Mouse (Mus musculus) forebrain, embryonic 11.5 days (tissue): ENCODE results near the gene Slx1b. TPM values are rescaled to one million over a fixed set of nuclear protein-coding genes. Genes with fewer than 3 reads are reported as not detected.

ENCODE experiments used
- ATAC-seq: fragments of 200-750 bp; cut with Nextera tagmentation; replicated peaks from 2 replicates; pipeline ENCODE4 v1.8.0; 2017; ENCODE audit warnings: moderate TSS enrichment; ENCODE audit not compliant: low FRiP score
- DNase-seq: peaks from one replicate; pipeline ENCODE4 v3.0.0-alpha.2; 2017; ENCODE audit warnings: low spot score
- H3K27ac ChIP-seq: fragments of 300-500 bp; sonication (generic); 2 replicates; pipeline ENCODE4 v1.5.1; 2014; ENCODE audit warnings: low read depth, low read length
- H3K27me3 ChIP-seq: fragments of 300-500 bp; sonication (generic); 2 replicates; pipeline ENCODE4 v1.6.1; 2014; ENCODE audit warnings: mild to moderate bottlenecking, low read length, mixed read lengths; ENCODE audit not compliant: control insufficient read depth, insufficient read depth
- H3K36me3 ChIP-seq: fragments of 300-500 bp; sonication (generic); 2 replicates; pipeline ENCODE4 v1.6.1; 2014; ENCODE audit warnings: mild to moderate bottlenecking, low read length, moderate library complexity, mixed read lengths; ENCODE audit not compliant: control insufficient read depth, insufficient read depth
- H3K4me1 ChIP-seq: fragments of 300-500 bp; sonication (generic); replicated peaks from 2 replicates; pipeline ENCODE4 v1.6.1; 2014; ENCODE audit warnings: low read length, mixed read lengths; ENCODE audit not compliant: control insufficient read depth, insufficient read depth
- H3K4me2 ChIP-seq: fragments of 300-500 bp; sonication (generic); 2 replicates; pipeline ENCODE4 v1.6.1; 2014; ENCODE audit warnings: low read depth, mild to moderate bottlenecking, low read length, moderate library complexity, mixed read lengths; ENCODE audit not compliant: severe bottlenecking
- H3K4me3 ChIP-seq: fragments of 300-500 bp; sonication (generic); 2 replicates; pipeline ENCODE4 v1.5.1; 2014; ENCODE audit warnings: low read depth, low read length
- H3K9ac ChIP-seq: fragments of 300-500 bp; sonication (generic); 2 replicates; pipeline ENCODE4 v1.6.1; 2014; ENCODE audit warnings: low read length
- H3K9me3 ChIP-seq: fragments of 300-500 bp; sonication (generic); 2 replicates; pipeline ENCODE4 v1.6.1; 2016; ENCODE audit warnings: low read length, mixed read lengths; ENCODE audit not compliant: control insufficient read depth
- WGBS: fragments of 180-500 bp; shearing (Covaris S2); extraction: QIAGEN DNeasy Blood & Tissue Kit; methylation state at CpG from one replicate; pipeline ENCODE4 v1.1.7; 2014; 5-methylcytosine and 5-hydroxymethylcytosine counted together
- polyA plus RNA-seq: library from polyadenylated mRNA; unstranded; fragments of >200 nt; fragmentation: Nextera tagmentation; extraction: Ambion mirVana; gene quantifications from 2 replicates; pipeline ENCODE4 v1.2.1, GENCODE M21; 2014

The Slx1b gene
- polyA plus RNA-seq, 1 experiment from 2014 or later, result 13.1 TPM

- no peaks in the 10 kb centered on the region for H3K36me3 ChIP-seq
- no peak for DNase-seq
- 90% methylated on average over 19 of the region's 19 CpGs for WGBS
- no peak within 1 kb of the TSS for H3K27ac ChIP-seq
- no peak within 1 kb of the TSS for H3K4me2 ChIP-seq
- H3K9me3 ChIP-seq, result no peaks in the 10 kb centered on the region
- H3K4me1 ChIP-seq, result peaks cover 5% of the 10 kb centered on the region
- H3K27me3 ChIP-seq, result 0 out of 2 replicates have a peak, but pooled peaks cover 6% of the 10 kb centered on the region
- ATAC-seq, result no peak
- H3K9ac ChIP-seq, result no peak within 1 kb of the TSS
- no peak within 1 kb of the TSS for H3K4me3 ChIP-seq
Observed at GRCm38 (mm10) chr7:126707442-126708174, 12.0 kb upstream of the Slx1b start, which contains the start of gene Coro1a. Gene Coro1a, minus strand, starts transcription at chr7:126707787.

- 2% methylated on average over 39 of the region's 39 CpGs for whole genome bisulfite sequencing
- Histone ChIP-seq H3K9me3 (no peaks in the 10 kb centered on the region), H3K36me3 (no peaks in the 10 kb centered on the region), H3K4me3 (peak overlapping the region; percentile 49), H3K4me1 (peaks cover 5% of the 10 kb centered on the region), H3K9ac (peak overlapping the region; percentile 67), H3K27ac (no peak overlapping the region), H3K27me3 (0 out of 2 replicates have a peak, but pooled peaks cover 6% of the 10 kb centered on the region), H3K4me2 (peak overlapping the region; percentile 85)
- DNase-seq (peak; percentile 84), ATAC-seq (peak; percentile 76)
Observed at GRCm38 (mm10) chr7:126704121-126704980, 8.8 kb upstream of the Slx1b start.

GRCm38 (mm10) chr7:126703757-126704077, 8.1 kb upstream of the Slx1b start:
- WGBS, result 17% methylated on average over 7 of the region's 7 CpGs
- H3K4me1 ChIP-seq, result peaks cover 5% of the 10 kb centered on the region

GRCm38 (mm10) chr7:126702861-126703756, 7.5 kb upstream of the Slx1b start:
- DNase-seq (no peak), ATAC-seq (no peak)
- peak overlapping the region; percentile 49; the same call in 1 of the 2 replicates for H3K4me3 ChIP-seq
- WGBS, result 80% methylated on average over 12 of the region's 12 CpGs
- H3K9ac ChIP-seq, result no peak overlapping the region
- no peaks in the 10 kb centered on the region for H3K36me3 ChIP-seq
- H3K4me2 ChIP-seq, result peak overlapping the region; percentile 85
- H3K27me3 ChIP-seq, result 0 out of 2 replicates have a peak, but pooled peaks cover 6% of the 10 kb centered on the region
- H3K9me3 ChIP-seq, result no peaks in the 10 kb centered on the region
- H3K27ac ChIP-seq, result no peak overlapping the region
- peaks cover 5% of the 10 kb centered on the region for H3K4me1 ChIP-seq

More at GRCm38 (mm10) chr7:126703757-126704077, 8.1 kb upstream of the Slx1b start:
- H3K4me3 ChIP-seq, result peak overlapping the region; percentile 49
- H3K4me2 ChIP-seq, result peak overlapping the region; percentile 85
- ATAC-seq, result no peak
- H3K9ac ChIP-seq, result peak overlapping the region; percentile 67
- no peak for DNase-seq
- H3K27ac ChIP-seq, result no peak overlapping the region
- 0 out of 2 replicates have a peak, but pooled peaks cover 6% of the 10 kb centered on the region for H3K27me3 ChIP-seq
- no peaks in the 10 kb centered on the region for H3K36me3 ChIP-seq
- no peaks in the 10 kb centered on the region for H3K9me3 ChIP-seq

- no peak overlapping the region for H3K9ac ChIP-seq
- 83% methylated on average over 6 of the region's 6 CpGs for WGBS
- DNase-seq (no peak), ATAC-seq (no peak)
- H3K27ac ChIP-seq, result no peak overlapping the region
- H3K36me3 ChIP-seq, result no peaks in the 10 kb centered on the region
- peaks cover 7% of the 10 kb centered on the region for H3K4me1 ChIP-seq
- H3K27me3 ChIP-seq, result 0 out of 2 replicates have a peak, but pooled peaks cover 6% of the 10 kb centered on the region
- no peak overlapping the region for H3K4me2 ChIP-seq
- H3K9me3 ChIP-seq, result no peaks in the 10 kb centered on the region
- H3K4me3 ChIP-seq, result no peak overlapping the region
Observed at GRCm38 (mm10) chr7:126702358-126702757, 6.8 kb upstream of the Slx1b start.

- peaks cover 10% of the 10 kb centered on the region for H3K4me1 ChIP-seq
- no peaks in the 10 kb centered on the region for H3K9me3 ChIP-seq
- H3K4me2 ChIP-seq, result 0 out of 2 replicates have a peak overlapping the region, but pooled peaks have one; percentile 2
- H3K4me3 ChIP-seq, result no peak overlapping the region
- H3K9ac ChIP-seq, result no peak overlapping the region
- no peak for DNase-seq
- H3K27me3 ChIP-seq, result 0 out of 2 replicates have a peak, but pooled peaks cover 6% of the 10 kb centered on the region
- WGBS, result 58% methylated on average over 24 of the region's 24 CpGs
- no peak for ATAC-seq
- no peaks in the 10 kb centered on the region for H3K36me3 ChIP-seq
- no peak overlapping the region for H3K27ac ChIP-seq
Observed at GRCm38 (mm10) chr7:126701559-126702357, 6.2 kb upstream of the Slx1b start.

GRCm38 (mm10) chr7:126701070-126701469, 5.5 kb upstream of the Slx1b start:
- Histone ChIP-seq H3K4me1 (peaks cover 14% of the 10 kb centered on the region), H3K9me3 (no peaks in the 10 kb centered on the region), H3K27ac (no peak overlapping the region), H3K9ac (no peak overlapping the region), H3K4me2 (0 out of 2 replicates have a peak overlapping the region, but pooled peaks have one; percentile 2), H3K4me3 (no peak overlapping the region), H3K36me3 (no peaks in the 10 kb centered on the region), H3K27me3 (0 out of 2 replicates have a peak, but pooled peaks cover 6% of the 10 kb centered on the region)
- peak; percentile 59 for ATAC-seq
- DNase-seq, result peak; percentile 95
- WGBS, result 1% methylated on average over 11 of the region's 11 CpGs
